Mouse (Mus musculus) G1E (cell line): ENCODE data around the gene Bad.

Source experiments
- CTCF ChIP-seq: IDR thresholded peaks from 2 replicates; pipeline ENCODE4 v1.5.1; 2012; ENCODE audit warnings: low read depth, low read length, inconsistent platforms, mixed read lengths
- GATA2 ChIP-seq: IDR thresholded peaks from 2 replicates; pipeline ENCODE4 v1.6.1; 2012; ENCODE audit warnings: low read depth, low read length, inconsistent platforms, borderline replicate concordance

DNA sequence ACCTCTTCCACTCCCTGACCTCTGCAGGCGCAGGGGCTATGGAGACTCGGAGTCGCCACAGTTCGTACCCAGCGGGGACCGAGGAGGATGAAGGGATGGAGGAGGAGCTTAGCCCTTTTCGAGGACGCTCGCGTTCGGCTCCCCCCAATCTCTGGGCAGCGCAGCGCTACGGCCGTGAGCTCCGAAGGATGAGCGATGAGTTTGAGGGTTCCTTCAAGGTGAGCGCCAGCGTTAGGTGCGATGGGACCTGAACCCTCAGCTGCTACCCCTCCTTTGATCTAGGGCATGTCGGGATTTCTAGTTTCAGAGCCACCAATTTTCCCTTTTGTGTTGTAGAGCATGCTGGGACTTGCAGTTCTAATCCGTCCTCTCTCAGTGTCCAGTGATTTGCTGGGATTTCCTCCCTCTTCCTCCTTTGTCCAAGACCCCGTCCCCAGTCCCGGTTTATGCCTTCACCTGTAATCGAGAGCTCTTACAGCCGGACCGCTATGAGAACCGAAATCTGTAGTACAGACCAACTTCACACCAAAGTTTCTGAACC is 9.0 kb downstream of the Bad start:
- TF ChIP-seq CTCF (no peak), GATA2 (no peak)
